Mouse (Mus musculus) testis, adult 2 months (tissue): ENCODE measurements around the gene Sorcs1.

Source experiments
- CTCF ChIP-seq: fragments of 200-500 bp; IDR thresholded peaks from 2 replicates; pipeline ENCODE4 v1.5.1; 2012; ENCODE audit warnings: low read depth, mild to moderate bottlenecking, inconsistent platforms, low read length, moderate library complexity; ENCODE audit not compliant: control insufficient read depth, insufficient read depth, insufficient replicate concordance
- POLR2A ChIP-seq: fragments of 200-500 bp; IDR thresholded peaks from 2 replicates; pipeline ENCODE4 v1.6.1; 2012; ENCODE audit warnings: low read depth, mild to moderate bottlenecking, inconsistent platforms, low read length, moderate library complexity; ENCODE audit not compliant: control insufficient read depth

DNA sequence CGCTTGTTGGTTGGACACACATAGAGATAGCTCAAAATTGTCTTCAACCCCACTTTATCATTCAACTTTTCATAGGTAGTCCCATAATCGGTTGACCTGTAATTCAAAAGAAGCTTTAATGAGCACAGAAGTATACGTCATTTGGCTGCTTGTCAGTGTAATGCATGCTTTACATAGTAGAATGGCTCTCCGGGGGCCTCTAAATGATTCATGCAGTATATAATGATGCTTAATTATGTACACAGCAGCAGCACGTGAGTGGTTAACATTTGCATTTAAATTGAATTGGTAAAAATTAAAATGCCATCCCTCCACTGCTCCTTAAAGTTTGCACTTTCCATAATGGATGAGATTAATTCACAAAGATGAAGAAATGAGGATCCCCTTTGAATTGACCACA lies 299.5 kb downstream of the Sorcs1 start:
- TF ChIP-seq CTCF (no peak), POLR2A (no peak)
